Mouse (Mus musculus) embryo, embryonic 9.5 days (tissue): Measurements from ENCODE around the gene Zmiz1.

Experiments used
- DNase-seq: peaks from one replicate; pipeline ENCODE4 v3.0.0-alpha.2; 2017; ENCODE audit errors: extremely low spot score

Gene Zmiz1

GRCm38 (mm10) chr14:25559907-25560306 lies 100.9 kb downstream of the Zmiz1 start:
- DNase-seq: no peak

- no peak for DNase-seq
These were observed 101.9 kb downstream of the Zmiz1 start for GRCm38 (mm10) chr14:25560841-25561240.

GRCm38 (mm10) chr14:25561716-25562115 lies 102.7 kb downstream of the Zmiz1 start:
- no peak for DNase-seq

- DNase-seq: no peak
These were observed 103.5 kb downstream of the Zmiz1 start for GRCm38 (mm10) chr14:25562447-25562846.

- DNase-seq: no peak
These were observed 103.9 kb downstream of the Zmiz1 start for GRCm38 (mm10) chr14:25562909-25563308.

GRCm38 (mm10) chr14:25564577-25564976 lies 105.6 kb downstream of the Zmiz1 start:
- no peak for DNase-seq

- peak; percentile 77 for DNase-seq
These were observed 106.5 kb downstream of the Zmiz1 start for GRCm38 (mm10) chr14:25565344-25566088.

GRCm38 (mm10) chr14:25567245-25567644 lies 108.3 kb downstream of the Zmiz1 start:
- peak; percentile 60 for DNase-seq

GRCm38 (mm10) chr14:25567837-25568236 lies 108.9 kb downstream of the Zmiz1 start:
- no peak for DNase-seq

- DNase-seq: no peak
These were observed 115.3 kb downstream of the Zmiz1 start for GRCm38 (mm10) chr14:25574047-25574870.

- no peak for DNase-seq
These were observed 117.7 kb downstream of the Zmiz1 start for GRCm38 (mm10) chr14:25576642-25577041.

- DNase-seq: no peak
These were observed 118.4 kb downstream of the Zmiz1 start for GRCm38 (mm10) chr14:25577431-25577830.

- DNase-seq: no peak
These were observed 120.6 kb downstream of the Zmiz1 start for GRCm38 (mm10) chr14:25579597-25579996.

GRCm38 (mm10) chr14:25580397-25580796 lies 121.4 kb downstream of the Zmiz1 start:
- DNase-seq: no peak

GRCm38 (mm10) chr14:25582603-25583002 lies 123.6 kb downstream of the Zmiz1 start:
- DNase-seq: no peak

- DNase-seq: no peak
These were observed 124.9 kb downstream of the Zmiz1 start for GRCm38 (mm10) chr14:25583899-25584298.

GRCm38 (mm10) chr14:25585545-25586301 lies 126.7 kb downstream of the Zmiz1 start:
- DNase-seq: peak; percentile 80

- DNase-seq: no peak
These were observed 128.0 kb downstream of the Zmiz1 start for GRCm38 (mm10) chr14:25586846-25587486.

- DNase-seq: peak; percentile 67
These were observed 128.6 kb downstream of the Zmiz1 start for GRCm38 (mm10) chr14:25587487-25588001.

GRCm38 (mm10) chr14:25588156-25588555 lies 129.2 kb downstream of the Zmiz1 start:
- no peak for DNase-seq
